8 mouse cellular contexts compared by ENCODE assay signal in the genomic region with DNA sequence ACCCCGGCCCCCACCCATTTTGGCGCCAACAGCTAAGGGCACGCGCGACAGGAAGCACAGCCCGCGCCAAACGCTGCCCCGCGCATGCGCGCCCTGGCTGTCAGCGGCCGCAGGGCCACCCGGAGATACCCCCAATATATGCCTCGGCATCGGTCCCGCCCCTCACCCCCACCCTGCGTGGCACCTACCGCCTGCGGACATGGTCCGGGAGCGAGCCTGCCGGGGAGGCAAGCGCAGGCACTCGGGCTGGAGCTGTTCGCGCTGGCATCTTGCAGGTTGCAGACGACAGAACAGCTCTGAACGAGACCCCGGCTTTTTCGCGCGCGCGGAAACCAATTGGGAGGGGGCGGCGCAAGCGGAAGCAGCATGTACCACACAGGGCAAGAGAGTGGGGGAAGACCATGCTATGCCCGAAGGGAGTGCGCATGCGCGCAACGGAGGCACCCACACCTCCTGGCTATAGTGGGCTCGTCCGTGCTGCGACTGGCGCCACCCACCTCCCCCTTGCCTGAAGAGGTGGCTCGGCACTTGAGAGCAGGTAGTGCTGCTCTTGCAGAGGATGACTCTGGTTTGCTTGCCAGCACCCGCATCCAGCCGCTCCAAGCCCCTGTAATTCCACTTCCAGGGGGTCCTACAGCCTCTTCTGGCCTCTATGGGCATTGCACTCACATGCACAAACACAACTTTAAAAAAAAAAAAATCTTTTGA. TPM values are rescaled to one million over a fixed set of nuclear protein-coding genes. Genes with fewer than 3 reads are reported as not detected.
DNase-seq lines count a peak whose midpoint lies in the region; ATAC-seq and TF ChIP-seq lines count a peak whose summit lies in the region.

No protein-coding gene starts in this region.

- peak overlapping the region; percentile 92 for H3K27ac ChIP-seq in heart, embryonic 12.5 days (ENCODE audit: poor library complexity, severe bottlenecking)
- peak overlapping the region; percentile 70 for H3K27ac ChIP-seq in kidney, postnatal 0 days
- peak overlapping the region; percentile 86 for H3K27ac ChIP-seq in liver, embryonic 11.5 days (ENCODE audit: low read depth, low read length)
- H3K27ac ChIP-seq in stomach, embryonic 14.5 days (ENCODE audit: low read length): peak overlapping the region; percentile 87

- peak; percentile 99 for DNase-seq in brain, embryonic 14.5 days (ENCODE audit: low read depth)
- peak; percentile 99 for DNase-seq in kidney, postnatal 0 days (ENCODE audit: low spot score)
- DNase-seq in liver, embryonic 11.5 days (ENCODE audit: low spot score): peak; percentile 99
- peak; percentile 98 for DNase-seq in naive thymus-derived CD4-positive, alpha-beta T cell, adult 2 months (ENCODE audit: low read depth)

- peak overlapping the region; percentile 98 for H3K9ac ChIP-seq in heart, embryonic 12.5 days
- H3K9ac ChIP-seq in kidney, postnatal 0 days (ENCODE audit: low read depth, low read length): peak overlapping the region; percentile 75
- H3K9ac ChIP-seq in liver, embryonic 11.5 days (ENCODE audit: low read depth, low read length): peak overlapping the region; percentile 88
- peak overlapping the region; percentile 57 for H3K9ac ChIP-seq in stomach, embryonic 14.5 days (replicated peaks; ENCODE audit: low read depth, low read length)

- no peaks in the 10 kb centered on the region for H3K27me3 ChIP-seq in C2C12 (ENCODE audit: control insufficient read depth, insufficient read depth, insufficient read length)
- H3K27me3 ChIP-seq in erythroblast, embryonic 14.5 days (ENCODE audit: control insufficient read depth): peaks cover 4% of the 10 kb centered on the region
- H3K27me3 ChIP-seq in heart, embryonic 12.5 days (replicated peaks): no peaks in the 10 kb centered on the region
- H3K27me3 ChIP-seq in kidney, postnatal 0 days (ENCODE audit: insufficient read depth, low read length): no peaks in the 10 kb centered on the region
- H3K27me3 ChIP-seq in liver, embryonic 11.5 days (replicated peaks; ENCODE audit: control insufficient read depth, insufficient read depth, low read length): no peaks in the 10 kb centered on the region
- H3K27me3 ChIP-seq in stomach, embryonic 14.5 days (ENCODE audit: control insufficient read depth, insufficient read depth, low read length): no peaks in the 10 kb centered on the region

- TF ChIP-seq CTCF in C2C12 (IDR thresholded peaks at IDR 0.05; ENCODE audit: control insufficient read depth, insufficient read depth, insufficient read length): no peak
- peak; percentile 55 for TF ChIP-seq CTCF in brain, embryonic 14.5 days (IDR thresholded peaks at IDR 0.05; ENCODE audit: borderline replicate concordance, extremely low read depth, insufficient read depth, insufficient read length)
- TF ChIP-seq CTCF in kidney, postnatal 0 days (IDR thresholded peaks at IDR 0.05; ENCODE audit: low read depth): peak; percentile 36; the same call in 1 of the 2 replicates

- peaks cover 46% of the 10 kb centered on the region for H3K79me2 ChIP-seq in C2C12 (ENCODE audit: control insufficient read depth, insufficient read depth)

- under 1% methylated on average over 51 of the region's 51 CpGs for WGBS in heart, embryonic 12.5 days
- WGBS in kidney, postnatal 0 days: under 1% methylated on average over 51 of the region's 51 CpGs
- under 1% methylated on average over 51 of the region's 51 CpGs for WGBS in liver, embryonic 11.5 days
- under 1% methylated on average over 51 of the region's 51 CpGs for WGBS in stomach, embryonic 14.5 days

- TF ChIP-seq POLR2A in brain, embryonic 14.5 days (IDR thresholded peaks at IDR 0.05; ENCODE audit: borderline replicate concordance, extremely low read depth, insufficient read depth, insufficient read length, poor library complexity, severe bottlenecking): no peak

- peaks cover 50% of the 10 kb centered on the region for H3K4me1 ChIP-seq in erythroblast, embryonic 14.5 days (ENCODE audit: control insufficient read depth)
- H3K4me1 ChIP-seq in heart, embryonic 12.5 days (replicated peaks): peaks cover 23% of the 10 kb centered on the region
- no peaks in the 10 kb centered on the region; the same call in 1 of the 2 replicates for H3K4me1 ChIP-seq in kidney, postnatal 0 days (replicated peaks; ENCODE audit: insufficient read depth, low read length)
- peaks cover 30% of the 10 kb centered on the region for H3K4me1 ChIP-seq in liver, embryonic 11.5 days (replicated peaks; ENCODE audit: control insufficient read depth, insufficient read depth, low read length)
- peaks cover 9% of the 10 kb centered on the region; the same call in 1 of the 2 replicates for H3K4me1 ChIP-seq in stomach, embryonic 14.5 days (ENCODE audit: control insufficient read depth, insufficient read depth, low read length)

- no peaks in the 10 kb centered on the region for H3K9me3 ChIP-seq in erythroblast, embryonic 14.5 days (ENCODE audit: control insufficient read depth, low read length)
- no peaks in the 10 kb centered on the region for H3K9me3 ChIP-seq in heart, embryonic 12.5 days (replicated peaks)
- no peaks in the 10 kb centered on the region for H3K9me3 ChIP-seq in kidney, postnatal 0 days (replicated peaks; ENCODE audit: low read length)
- no peaks in the 10 kb centered on the region for H3K9me3 ChIP-seq in liver, embryonic 11.5 days (ENCODE audit: control insufficient read depth, low read length)
- H3K9me3 ChIP-seq in stomach, embryonic 14.5 days (ENCODE audit: control insufficient read depth, low read depth, low read length): no peaks in the 10 kb centered on the region

- H3K4me3 ChIP-seq in C2C12 (ENCODE audit: insufficient read depth, poor library complexity, severe bottlenecking): peak overlapping the region; percentile 57
- peak overlapping the region; percentile 79 for H3K4me3 ChIP-seq in erythroblast, embryonic 14.5 days (replicated peaks)
- peak overlapping the region; percentile 84 for H3K4me3 ChIP-seq in heart, embryonic 12.5 days
- H3K4me3 ChIP-seq in kidney, postnatal 0 days (replicated peaks; ENCODE audit: low read depth, low read length): peak overlapping the region; percentile 78
- H3K4me3 ChIP-seq in liver, embryonic 11.5 days (ENCODE audit: low read depth, low read length): peak overlapping the region; percentile 85
- peak overlapping the region; percentile 71 for H3K4me3 ChIP-seq in stomach, embryonic 14.5 days (ENCODE audit: low read depth, low read length)

- H3K79me3 ChIP-seq in C2C12 (ENCODE audit: low read depth): peaks cover 41% of the 10 kb centered on the region

- H3K36me3 ChIP-seq in C2C12 (ENCODE audit: control insufficient read depth, insufficient read depth): peaks cover 15% of the 10 kb centered on the region
- peaks cover 38% of the 10 kb centered on the region for H3K36me3 ChIP-seq in erythroblast, embryonic 14.5 days (ENCODE audit: control insufficient read depth)
- H3K36me3 ChIP-seq in heart, embryonic 12.5 days: no peaks in the 10 kb centered on the region
- no peaks in the 10 kb centered on the region for H3K36me3 ChIP-seq in kidney, postnatal 0 days (ENCODE audit: insufficient read depth, low read length)
- peaks cover 3% of the 10 kb centered on the region; the same call in 1 of the 2 replicates for H3K36me3 ChIP-seq in liver, embryonic 11.5 days (ENCODE audit: control insufficient read depth, insufficient read depth, low read length)
- no peaks in the 10 kb centered on the region for H3K36me3 ChIP-seq in stomach, embryonic 14.5 days (ENCODE audit: control insufficient read depth, insufficient read depth, low read length)

- peak; percentile 96 for ATAC-seq in heart, embryonic 12.5 days (ENCODE audit: insufficient number of reproducible peaks, low FRiP score)
- peak; percentile 98 for ATAC-seq in kidney, postnatal 0 days (replicated peaks; ENCODE audit: low FRiP score, low read depth)
- ATAC-seq in liver, embryonic 11.5 days (replicated peaks; ENCODE audit: low FRiP score): peak; percentile 92
- ATAC-seq in stomach, embryonic 14.5 days (ENCODE audit: insufficient number of reproducible peaks, insufficient read depth, low FRiP score, low read depth): peak; percentile 95

- peak overlapping the region; percentile 95 for H3ac ChIP-seq in C2C12 (ENCODE audit: control insufficient read depth, insufficient read length, low read depth)

- peak overlapping the region; percentile 94 for H3K4me2 ChIP-seq in heart, embryonic 12.5 days
- H3K4me2 ChIP-seq in kidney, postnatal 0 days (ENCODE audit: low read length): peak overlapping the region; percentile 84
- H3K4me2 ChIP-seq in liver, embryonic 11.5 days: peak overlapping the region; percentile 94
- peak overlapping the region; percentile 67 for H3K4me2 ChIP-seq in stomach, embryonic 14.5 days (replicated peaks; ENCODE audit: low read depth, low read length)

RNA-seq across cellular contexts. Expression of a gene that starts 7.0 kb away (rescaled TPM):
- 69.7 TPM for polyA plus RNA-seq in C2C12 (2012; fragmentation: generic; extraction: Trizol)
- 90.1 and 103 TPM in 2 replicates for polyA plus RNA-seq in brain, embryonic 14.5 days (2012; rRNA removed)
- polyA plus RNA-seq in erythroblast, embryonic 14.5 days (2012): 25.3 TPM in 2 replicates
- 86.6 and 86.8 TPM in 2 replicates for polyA plus RNA-seq in heart, embryonic 12.5 days (2016; fragmentation: Nextera tagmentation; extraction: Ambion mirVana)
- 34.1 and 43.1 TPM in 2 replicates for polyA plus RNA-seq in kidney, postnatal 0 days (2015; fragmentation: Nextera tagmentation; extraction: Ambion mirVana)
- polyA plus RNA-seq in liver, embryonic 11.5 days (2014; fragmentation: Nextera tagmentation; extraction: Ambion mirVana): 85.1 and 87.5 TPM in 2 replicates
- polyA plus RNA-seq in stomach, embryonic 14.5 days (2014; fragmentation: Nextera tagmentation; extraction: Ambion mirVana): 64.7 and 69.6 TPM in 2 replicates

RNA-seq across cellular contexts. Expression of a gene that starts 23.9 kb away (rescaled TPM):
- polyA plus RNA-seq in C2C12 (2012; fragmentation: generic; extraction: Trizol): 13.0 TPM
- 4.7 and 6.0 TPM in 2 replicates for polyA plus RNA-seq in brain, embryonic 14.5 days (2012; rRNA removed)
- 0.02 TPM in 2 replicates for polyA plus RNA-seq in erythroblast, embryonic 14.5 days (2012)
- polyA plus RNA-seq in heart, embryonic 12.5 days (2016; fragmentation: Nextera tagmentation; extraction: Ambion mirVana): 22.5 and 25.9 TPM in 2 replicates
- 21.3 and 23.3 TPM in 2 replicates for polyA plus RNA-seq in kidney, postnatal 0 days (2015; fragmentation: Nextera tagmentation; extraction: Ambion mirVana)
- polyA plus RNA-seq in liver, embryonic 11.5 days (2014; fragmentation: Nextera tagmentation; extraction: Ambion mirVana): 15.2 and 16.8 TPM in 2 replicates
- polyA plus RNA-seq in stomach, embryonic 14.5 days (2014; fragmentation: Nextera tagmentation; extraction: Ambion mirVana): 48.6 and 52.3 TPM in 2 replicates

RNA-seq across cellular contexts. Expression of a gene that starts 49.9 kb away (rescaled TPM):
- polyA plus RNA-seq in C2C12 (2012; fragmentation: generic; extraction: Trizol): 107 TPM
- polyA plus RNA-seq in brain, embryonic 14.5 days (2012; rRNA removed): 81.1 and 85.4 TPM in 2 replicates
- polyA plus RNA-seq in erythroblast, embryonic 14.5 days (2012): 11.7 and 15.4 TPM in 2 replicates
- polyA plus RNA-seq in heart, embryonic 12.5 days (2016; fragmentation: Nextera tagmentation; extraction: Ambion mirVana): 123 and 126 TPM in 2 replicates
- 155 and 158 TPM in 2 replicates for polyA plus RNA-seq in kidney, postnatal 0 days (2015; fragmentation: Nextera tagmentation; extraction: Ambion mirVana)
- 138 and 145 TPM in 2 replicates for polyA plus RNA-seq in liver, embryonic 11.5 days (2014; fragmentation: Nextera tagmentation; extraction: Ambion mirVana)
- polyA plus RNA-seq in stomach, embryonic 14.5 days (2014; fragmentation: Nextera tagmentation; extraction: Ambion mirVana): 136 and 150 TPM in 2 replicates

RNA-seq across cellular contexts. Expression of a gene that starts 54.3 kb away (rescaled TPM):
- 247 TPM for polyA plus RNA-seq in C2C12 (2012; fragmentation: generic; extraction: Trizol)
- 144 and 152 TPM in 2 replicates for polyA plus RNA-seq in brain, embryonic 14.5 days (2012; rRNA removed)
- 46.8 and 55.3 TPM in 2 replicates for polyA plus RNA-seq in erythroblast, embryonic 14.5 days (2012)
- polyA plus RNA-seq in heart, embryonic 12.5 days (2016; fragmentation: Nextera tagmentation; extraction: Ambion mirVana): 215 and 236 TPM in 2 replicates
- 234 and 243 TPM in 2 replicates for polyA plus RNA-seq in kidney, postnatal 0 days (2015; fragmentation: Nextera tagmentation; extraction: Ambion mirVana)
- polyA plus RNA-seq in liver, embryonic 11.5 days (2014; fragmentation: Nextera tagmentation; extraction: Ambion mirVana): 440 and 448 TPM in 2 replicates
- 281 and 289 TPM in 2 replicates for polyA plus RNA-seq in stomach, embryonic 14.5 days (2014; fragmentation: Nextera tagmentation; extraction: Ambion mirVana)

Comparison
In these comparisons a context has a peak if more than half of its experiments do, and no peak if none do; other contexts are left out.
1. Peak in every context shown above with its lines: DNase-seq, ATAC-seq, H3K4me3 ChIP-seq and H3K27ac ChIP-seq.